20 mouse cellular contexts compared by ENCODE assay signal in the genomic region with DNA sequence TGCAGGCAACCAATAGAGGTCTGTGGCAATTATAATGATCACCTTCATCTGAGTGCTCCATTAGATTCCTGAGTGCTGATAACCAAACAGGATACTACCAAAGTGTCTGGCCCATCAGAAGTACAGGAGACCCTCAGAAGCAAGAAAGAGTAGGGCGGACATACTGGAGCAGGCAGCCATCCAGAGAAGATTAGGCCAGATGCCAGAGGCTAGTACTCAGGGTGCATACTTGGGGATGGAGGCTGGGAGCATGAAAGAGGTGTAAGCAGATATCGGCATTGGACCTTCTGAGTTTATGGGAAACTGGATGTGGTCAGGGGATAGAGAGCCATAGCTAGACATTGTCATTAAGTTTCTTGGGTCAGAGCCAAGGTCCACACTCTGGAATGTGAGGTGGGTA. TPM values are rescaled to one million over a fixed set of nuclear protein-coding genes. Genes with fewer than 3 reads are reported as not detected.
DNase-seq lines count a peak whose midpoint lies in the region; ATAC-seq and TF ChIP-seq lines count a peak whose summit lies in the region.
"Had no signal": no experiment of that assay in that cellular context is flagged by ENCODE, and none has a peak within 500 bp of the region (broad histone marks: within the 10 kb centered on the region; RNA-seq: fewer than 3 reads in every experiment).

No protein-coding gene starts in this region.

- H3K4me3 ChIP-seq in heart, postnatal 0 days (ENCODE audit: low read depth, low read length), result no peak overlapping the region
- no peak overlapping the region for H3K4me3 ChIP-seq in heart, embryonic 10.5 days
- H3K4me3 ChIP-seq in limb, embryonic 14.5 days (replicated peaks; ENCODE audit: low read length), result no peak overlapping the region
- H3K4me3 ChIP-seq in limb, embryonic 10.5 days, result no peak overlapping the region
- H3K4me3 ChIP-seq: embryonic facial prominence, embryonic 13.5 days; embryonic facial prominence, embryonic 15.5 days; erythroblast, embryonic 14.5 days; forebrain, embryonic 10.5 days; forebrain, embryonic 13.5 days had no signal

- ATAC-seq in heart, postnatal 0 days (ENCODE audit: insufficient read depth, low read depth), result peak; percentile 28; the same call in 1 of the 2 replicates
- no peak for ATAC-seq in limb, embryonic 14.5 days (ENCODE audit: low FRiP score, low read depth)
- ATAC-seq: forebrain, embryonic 13.5 days; forebrain, embryonic 16.5 days had no signal

- no peak overlapping the region for H3K9ac ChIP-seq in heart, postnatal 0 days (replicated peaks; ENCODE audit: low read depth, low read length)
- H3K9ac ChIP-seq in limb, embryonic 14.5 days (ENCODE audit: low read depth, low read length, severe bottlenecking), result no peak overlapping the region
- H3K9ac ChIP-seq: embryonic facial prominence, embryonic 13.5 days; embryonic facial prominence, embryonic 15.5 days; forebrain, embryonic 13.5 days had no signal

- peaks cover 6% of the 10 kb centered on the region; the same call in 1 of the 2 replicates for H3K4me1 ChIP-seq in heart, postnatal 0 days (ENCODE audit: control insufficient read depth, insufficient read depth)
- 0 out of 2 replicates have a peak, but pooled peaks cover 6% of the 10 kb centered on the region for H3K4me1 ChIP-seq in heart, embryonic 10.5 days
- no peaks in the 10 kb centered on the region for H3K4me1 ChIP-seq in limb, embryonic 14.5 days (ENCODE audit: control insufficient read depth, insufficient read depth, low read length)
- no peaks in the 10 kb centered on the region for H3K4me1 ChIP-seq in limb, embryonic 10.5 days
- H3K4me1 ChIP-seq: embryonic facial prominence, embryonic 13.5 days; embryonic facial prominence, embryonic 15.5 days; forebrain, embryonic 10.5 days; forebrain, embryonic 13.5 days had no signal

- H3K4me2 ChIP-seq in heart, postnatal 0 days (ENCODE audit: low read depth, low read length), result no peak overlapping the region
- H3K4me2 ChIP-seq in limb, embryonic 14.5 days (replicated peaks; ENCODE audit: low read depth, low read length, severe bottlenecking), result no peak overlapping the region
- H3K4me2 ChIP-seq: embryonic facial prominence, embryonic 13.5 days; embryonic facial prominence, embryonic 15.5 days; forebrain, embryonic 13.5 days had no signal

- DNase-seq in cerebellum, postnatal 14 days, result peak; percentile 40 to 59
- no peak for DNase-seq in cerebellum, adult 9-11 months
- no peak for DNase-seq in heart, postnatal 0 days (ENCODE audit: low spot score)
- no peak for DNase-seq in heart, embryonic 10.5 days (ENCODE audit: low spot score)
- peak; percentile 12 for DNase-seq in limb, embryonic 14.5 days (ENCODE audit: low spot score)
- DNase-seq in limb, embryonic 10.5 days (ENCODE audit: low spot score), result no peak
- DNase-seq: adrenal gland, adult 2 months; adrenal gland, postnatal 10 days; adrenal gland, postnatal 25 days; cerebellum, adult 11-12 months; cerebellum, adult 2 months; cerebellum, adult 9-10 months; cerebellum, postnatal 36 days; embryo, embryonic 11 days had no signal

- H3K27me3 ChIP-seq in heart, postnatal 0 days (ENCODE audit: control insufficient read depth, insufficient read depth, low read length), result no peaks in the 10 kb centered on the region
- H3K27me3 ChIP-seq in heart, embryonic 10.5 days (ENCODE audit: insufficient read depth, poor library complexity, severe bottlenecking), result no peaks in the 10 kb centered on the region
- no peaks in the 10 kb centered on the region for H3K27me3 ChIP-seq in limb, embryonic 14.5 days (ENCODE audit: control insufficient read depth, insufficient read depth, low read length)
- no peaks in the 10 kb centered on the region for H3K27me3 ChIP-seq in limb, embryonic 10.5 days (ENCODE audit: low read depth, poor library complexity, severe bottlenecking)
- H3K27me3 ChIP-seq: embryonic facial prominence, embryonic 13.5 days; embryonic facial prominence, embryonic 15.5 days; forebrain, embryonic 13.5 days had no signal

- 46% methylated on average over 2 of the region's 2 CpGs for WGBS in heart, postnatal 0 days
- WGBS in heart, embryonic 10.5 days, result 92% methylated on average over 2 of the region's 2 CpGs
- 75% methylated on average over 2 of the region's 2 CpGs for WGBS in limb, embryonic 14.5 days
- 95% methylated on average over 2 of the region's 2 CpGs for whole genome bisulfite sequencing in limb, embryonic 10.5 days

- no peak for TF ChIP-seq CTCF in heart, postnatal 0 days (IDR thresholded peaks at IDR 0.05; ENCODE audit: low read depth)

- no peak overlapping the region for H3K27ac ChIP-seq in heart, postnatal 0 days (ENCODE audit: low read depth)
- H3K27ac ChIP-seq in heart, embryonic 10.5 days, result no peak overlapping the region
- H3K27ac ChIP-seq in limb, embryonic 14.5 days (replicated peaks; ENCODE audit: low read depth, low read length), result no peak overlapping the region
- H3K27ac ChIP-seq in limb, embryonic 10.5 days, result no peak overlapping the region
- H3K27ac ChIP-seq: embryonic facial prominence, embryonic 13.5 days; embryonic facial prominence, embryonic 15.5 days; forebrain, embryonic 10.5 days; forebrain, embryonic 13.5 days had no signal

- H3K9me3 ChIP-seq in heart, postnatal 0 days (replicated peaks; ENCODE audit: control insufficient read depth, low read length), result no peaks in the 10 kb centered on the region
- H3K9me3 ChIP-seq in heart, embryonic 10.5 days, result no peaks in the 10 kb centered on the region
- H3K9me3 ChIP-seq in limb, embryonic 14.5 days (ENCODE audit: control insufficient read depth, low read length), result no peaks in the 10 kb centered on the region
- H3K9me3 ChIP-seq in limb, embryonic 10.5 days (replicated peaks), result no peaks in the 10 kb centered on the region
- H3K9me3 ChIP-seq: embryonic facial prominence, embryonic 13.5 days; embryonic facial prominence, embryonic 15.5 days; forebrain, embryonic 10.5 days; forebrain, embryonic 13.5 days had no signal

- TF ChIP-seq POLR2A in limb, embryonic 14.5 days (IDR thresholded peaks at IDR 0.05; ENCODE audit: borderline replicate concordance, extremely low read depth, insufficient read depth, insufficient read length), result no peak

- no peak for TF ChIP-seq EP300 in heart, postnatal 0 days (IDR thresholded peaks at IDR 0.05; ENCODE audit: low read depth)

- peaks cover 84% of the 10 kb centered on the region for H3K36me3 ChIP-seq in heart, postnatal 0 days (replicated peaks; ENCODE audit: control insufficient read depth, insufficient read depth, low read length)
- H3K36me3 ChIP-seq in heart, embryonic 10.5 days, result peaks cover 93% of the 10 kb centered on the region
- peaks cover 85% of the 10 kb centered on the region for H3K36me3 ChIP-seq in limb, embryonic 14.5 days (ENCODE audit: control insufficient read depth, insufficient read depth, low read length)
- H3K36me3 ChIP-seq in limb, embryonic 10.5 days, result peaks cover 93% of the 10 kb centered on the region

RNA-seq across cellular contexts. Expression of gene Rrbp1, which starts 40.2 kb away (rescaled TPM):
- total RNA-seq in heart, postnatal 0 days (2014; rRNA removed; ENCODE audit: low replicate concordance), result 29.5 and 53.0 TPM in 2 replicates
- 47.5 and 49.3 TPM in 2 replicates for polyA plus RNA-seq in heart, postnatal 0 days (2015; fragmentation: Nextera tagmentation; extraction: Ambion mirVana)
- polyA plus RNA-seq in heart, embryonic 10.5 days (2016; fragmentation: Nextera tagmentation; extraction: Ambion mirVana), result 57.6 and 86.9 TPM in 2 replicates
- 194 and 325 TPM in 2 replicates for polyA plus RNA-seq in limb, embryonic 14.5 days (2012; rRNA removed)
- 185 and 200 TPM in 2 replicates for polyA plus RNA-seq in limb, embryonic 14.5 days (2014; fragmentation: Nextera tagmentation; extraction: Ambion mirVana)
- polyA plus RNA-seq in limb, embryonic 10.5 days (2016; fragmentation: Nextera tagmentation; extraction: Ambion mirVana), result 52.7 and 63.9 TPM in 2 replicates

RNA-seq across cellular contexts. Expression of gene Dstn, which starts 55.7 kb away (rescaled TPM):
- total RNA-seq in heart, postnatal 0 days (2014; rRNA removed; ENCODE audit: low replicate concordance), result 627 and 637 TPM in 2 replicates
- 912 and 913 TPM in 2 replicates for polyA plus RNA-seq in heart, postnatal 0 days (2015; fragmentation: Nextera tagmentation; extraction: Ambion mirVana)
- 746 and 989 TPM in 2 replicates for polyA plus RNA-seq in heart, embryonic 10.5 days (2016; fragmentation: Nextera tagmentation; extraction: Ambion mirVana)
- 88.1 and 111 TPM in 2 replicates for polyA plus RNA-seq in limb, embryonic 14.5 days (2012; rRNA removed)
- 420 and 437 TPM in 2 replicates for polyA plus RNA-seq in limb, embryonic 14.5 days (2014; fragmentation: Nextera tagmentation; extraction: Ambion mirVana)
- polyA plus RNA-seq in limb, embryonic 10.5 days (2016; fragmentation: Nextera tagmentation; extraction: Ambion mirVana), result 289 and 311 TPM in 2 replicates

Comparison
In these comparisons a context has a peak if more than half of its experiments do, and no peak if none do; other contexts are left out.
1. DNase-seq: peak in cerebellum, postnatal 14 days (2 of 2) and limb, embryonic 14.5 days (single experiment); none in cerebellum, adult 9-11 months (single experiment), heart, postnatal 0 days (single experiment), heart, embryonic 10.5 days (single experiment) and limb, embryonic 10.5 days (single experiment).